Mouse (Mus musculus) embryonic fibroblast, embryonic 13.5 days (primary cell): ENCODE measurements around the gene Ahdc1.

Experiments
- CTCF ChIP-seq: IDR thresholded peaks from 2 replicates; pipeline ENCODE4 v1.5.1; 2011; ENCODE audit warnings: mild to moderate bottlenecking, control low read depth, low read length, moderate library complexity, borderline replicate concordance; ENCODE audit not compliant: insufficient read depth
- POLR2A ChIP-seq: IDR thresholded peaks from 2 replicates; pipeline ENCODE4 v1.6.1; 2011; ENCODE audit warnings: low read depth, mild to moderate bottlenecking, control low read depth, low read length, moderate library complexity

DNA sequence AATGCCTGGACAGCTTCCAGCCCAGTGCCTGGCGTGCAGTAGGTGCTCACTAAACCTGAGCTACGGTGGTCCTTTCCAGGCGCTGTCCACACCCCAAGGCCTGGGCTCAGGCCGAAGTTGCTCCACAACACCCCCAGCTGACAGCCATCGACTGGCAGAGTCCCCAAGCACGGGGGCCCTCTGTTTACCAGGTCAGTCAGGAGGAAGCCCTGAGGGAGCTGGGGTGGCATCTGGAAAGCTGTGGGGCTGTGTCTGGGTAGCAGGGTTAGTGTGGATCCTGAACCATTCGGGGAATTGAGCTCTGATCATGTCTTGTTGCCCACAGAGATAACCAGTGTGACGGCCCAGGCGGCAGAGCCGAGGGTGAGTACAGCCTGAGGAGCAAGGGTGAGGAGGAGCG is 49.6 kb downstream of the Ahdc1 start:
- TF ChIP-seq CTCF = no peak
- TF ChIP-seq POLR2A = no peak
